Mouse (Mus musculus) left cerebral cortex, postnatal 36 days (tissue): ENCODE results near the gene Srebf1. TPM values are rescaled to one million over a fixed set of nuclear protein-coding genes. Genes with fewer than 3 reads are reported as not detected.

ENCODE experiments used
- DNase-seq, 2 experiments: peaks; one replicate each; pipeline ENCODE4 v3.0.0; 2021 to 2022; ENCODE audit warnings: low spot score in 2 of 2, mixed read lengths in 1 of 2
- intact Hi-C: fragments of 180-260 bp; cut with DNase I; formaldehyde crosslinking; loops from one replicate; pipeline ENCODE4 v1.15.1; 2025
- total RNA-seq, 2 experiments: library from RNA; stranded (reverse); gene quantifications; 2 replicates each; pipeline ENCODE4 v1.2.3; 2021

The Srebf1 gene
- total RNA-seq = 10 to 100 TPM; 48.2 to 63.2 TPM

GRCm38 (mm10) chr11:60222469-60223236, at the start of gene Srebf1:
Gene Srebf1 (minus strand): TSS chr11:60222581.
- intact Hi-C loops = no loop called here

DNA sequence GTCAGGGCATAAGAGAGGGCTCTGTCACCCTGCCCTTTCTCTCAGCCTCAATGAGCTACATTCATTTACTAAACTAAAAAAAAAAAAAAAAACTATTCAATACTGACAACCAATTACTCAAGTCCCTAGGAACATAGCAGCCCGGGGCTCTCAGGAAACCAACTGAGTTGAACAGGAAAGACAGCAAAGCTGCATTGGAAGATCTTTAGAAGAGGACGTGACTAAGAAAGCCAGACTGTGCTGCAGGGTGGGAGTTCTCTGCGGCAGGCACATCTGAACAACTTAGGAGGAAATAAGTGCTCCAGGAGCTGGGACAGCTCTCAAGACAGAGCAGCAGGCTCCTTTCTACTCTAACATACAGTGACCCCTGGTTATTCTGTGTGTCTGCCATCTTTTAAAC, 46.2 kb upstream of the Srebf1 start:
- no peak for DNase-seq
- intact Hi-C loops = no loop called here

More at GRCm38 (mm10) chr11:60222469-60223236, at the start of gene Srebf1:
- DNase-seq = peak; percentile 70 to 74

DNA sequence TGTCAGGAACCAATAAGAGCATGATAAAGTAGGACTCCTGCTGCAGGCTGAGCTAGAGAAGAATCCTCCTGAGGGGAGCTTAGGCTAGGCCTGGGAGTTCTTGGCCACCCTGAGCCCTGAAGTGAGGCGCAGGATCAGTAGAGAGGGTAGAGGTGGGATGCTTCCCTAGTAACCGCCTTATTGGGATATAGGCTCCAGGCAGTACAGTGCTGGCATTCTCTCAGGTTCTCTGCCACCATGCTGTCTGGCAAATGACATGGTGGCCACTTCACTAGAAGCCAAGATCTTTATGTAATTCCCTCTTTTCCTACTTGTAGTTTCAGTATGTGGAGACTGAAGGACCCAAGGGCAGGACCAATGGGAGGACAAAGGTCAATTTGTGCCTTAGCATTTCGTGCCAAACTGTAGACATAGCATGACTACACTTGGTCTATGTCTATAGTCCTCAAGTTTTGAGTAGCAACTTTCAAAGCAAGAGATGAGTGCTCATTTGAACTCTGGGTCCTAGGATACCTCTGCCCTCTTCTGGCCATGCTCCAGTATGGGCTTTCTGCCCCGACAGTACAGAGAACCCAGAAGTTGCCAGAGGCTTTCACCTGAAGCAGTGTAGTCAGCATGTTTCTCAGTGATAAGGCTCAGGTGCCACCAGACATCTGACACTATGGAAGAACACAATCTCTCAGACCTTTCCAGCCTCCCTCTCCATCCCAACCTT, 43.0 kb upstream of the Srebf1 start:
- intact Hi-C loops = no loop called here
- DNase-seq = no peak

GRCm38 (mm10) chr11:60264651-60265050, 42.3 kb upstream of the Srebf1 start:
- no peak for DNase-seq
- intact Hi-C loops = no loop called here

DNA sequence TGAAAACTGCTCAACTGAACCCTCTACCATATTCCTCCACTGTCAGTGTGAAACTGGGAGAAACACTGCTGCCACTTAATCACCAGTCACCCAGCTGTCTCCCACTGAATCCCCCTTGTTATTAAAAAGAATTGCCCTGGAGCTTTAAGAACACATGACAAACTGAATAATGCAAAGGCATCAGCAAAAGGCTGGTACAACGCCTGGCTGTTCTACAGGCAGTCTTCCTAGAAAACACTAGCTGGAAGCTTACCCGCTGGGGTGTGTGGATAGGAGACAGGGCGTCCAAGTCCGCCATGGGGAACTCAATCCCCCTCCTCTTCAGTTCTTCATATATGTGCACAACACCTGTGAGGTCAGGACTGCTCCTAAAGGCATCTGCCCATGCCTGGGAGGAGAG, 40.0 kb upstream of the Srebf1 start:
- DNase-seq = no peak
- intact Hi-C loops = no loop called here

GRCm38 (mm10) chr11:60260743-60261142, 38.4 kb upstream of the Srebf1 start:
- no peak for DNase-seq
- intact Hi-C loops = no loop called here

DNA sequence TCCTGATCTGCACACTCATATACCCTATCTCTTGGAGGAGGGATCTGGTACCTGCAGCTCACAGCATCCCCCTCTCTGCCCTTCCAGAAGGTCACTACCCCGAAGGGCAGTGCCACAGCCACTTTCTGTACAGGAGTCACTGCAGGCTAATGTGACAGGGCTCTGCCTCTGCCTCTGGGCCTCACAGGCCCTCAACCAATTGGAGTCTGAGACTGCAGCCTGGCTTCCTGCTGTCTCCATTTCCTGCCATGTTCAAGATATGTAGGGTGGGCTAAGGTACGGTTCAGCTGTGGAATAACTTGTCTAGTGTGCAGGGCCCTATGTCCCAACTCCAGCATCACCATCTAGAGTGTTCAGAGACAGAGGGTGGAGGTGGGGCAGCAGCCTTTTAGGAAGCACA, 35.3 kb upstream of the Srebf1 start:
- no peak for DNase-seq
- intact Hi-C loops = no loop called here

GRCm38 (mm10) chr11:60256713-60257112, 34.3 kb upstream of the Srebf1 start:
- intact Hi-C loops = no loop called here
- DNase-seq = no peak

GRCm38 (mm10) chr11:60256176-60256681, 33.8 kb upstream of the Srebf1 start:
- intact Hi-C loops = no loop called here
- peak in 1 of 2 experiments; percentile 39 for DNase-seq

- no peak for DNase-seq
- intact Hi-C loops = no loop called here
These were observed 33.3 kb upstream of the Srebf1 start for GRCm38 (mm10) chr11:60255639-60256038.

- intact Hi-C loops = no loop called here
- DNase-seq = no peak
These were observed 32.8 kb upstream of the Srebf1 start for GRCm38 (mm10) chr11:60255181-60255580.

- no peak for DNase-seq
- intact Hi-C loops = loop anchor here (5.0 kb wide), 2 partner anchors 38 to 158 kb away; no protein-coding TSS in a partner anchor
These were observed 31.9 kb upstream of the Srebf1 start for GRCm38 (mm10) chr11:60254308-60254707.

DNA sequence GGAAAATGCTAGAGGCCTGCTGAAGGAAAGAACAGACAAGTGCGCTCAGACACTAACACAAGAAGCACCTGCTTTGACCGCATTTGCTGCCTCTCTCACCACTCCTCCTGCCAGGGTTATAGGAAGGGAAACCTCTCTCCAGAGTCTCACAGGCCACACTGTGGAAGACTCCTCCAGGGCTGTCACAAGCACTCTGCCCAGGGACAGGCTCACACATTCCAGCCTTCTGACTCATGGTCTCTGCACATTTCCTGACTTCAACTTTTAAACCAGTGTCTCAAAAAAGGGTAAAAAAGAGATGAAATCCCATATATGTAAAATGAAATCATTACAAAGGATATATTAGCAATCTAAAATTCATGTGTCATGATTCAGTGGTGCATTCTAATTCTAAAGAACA, 31.2 kb upstream of the Srebf1 start:
- intact Hi-C loops = loop anchor here (5.0 kb wide), 2 partner anchors 39 to 159 kb away; no protein-coding TSS in a partner anchor

GRCm38 (mm10) chr11:60250971-60251643, 28.7 kb upstream of the Srebf1 start:
- DNase-seq = no peak
- intact Hi-C loops = loop anchor here (5.0 kb wide), 2 partner anchors 41 to 161 kb away; no protein-coding TSS in a partner anchor

More for the DNA sequence above, 31.2 kb upstream of the Srebf1 start:
- no peak for DNase-seq

GRCm38 (mm10) chr11:60249885-60250284, 27.5 kb upstream of the Srebf1 start:
- intact Hi-C loops = loop anchor here (5.0 kb wide), 2 partner anchors 42 to 162 kb away; no protein-coding TSS in a partner anchor
- DNase-seq = no peak

DNA sequence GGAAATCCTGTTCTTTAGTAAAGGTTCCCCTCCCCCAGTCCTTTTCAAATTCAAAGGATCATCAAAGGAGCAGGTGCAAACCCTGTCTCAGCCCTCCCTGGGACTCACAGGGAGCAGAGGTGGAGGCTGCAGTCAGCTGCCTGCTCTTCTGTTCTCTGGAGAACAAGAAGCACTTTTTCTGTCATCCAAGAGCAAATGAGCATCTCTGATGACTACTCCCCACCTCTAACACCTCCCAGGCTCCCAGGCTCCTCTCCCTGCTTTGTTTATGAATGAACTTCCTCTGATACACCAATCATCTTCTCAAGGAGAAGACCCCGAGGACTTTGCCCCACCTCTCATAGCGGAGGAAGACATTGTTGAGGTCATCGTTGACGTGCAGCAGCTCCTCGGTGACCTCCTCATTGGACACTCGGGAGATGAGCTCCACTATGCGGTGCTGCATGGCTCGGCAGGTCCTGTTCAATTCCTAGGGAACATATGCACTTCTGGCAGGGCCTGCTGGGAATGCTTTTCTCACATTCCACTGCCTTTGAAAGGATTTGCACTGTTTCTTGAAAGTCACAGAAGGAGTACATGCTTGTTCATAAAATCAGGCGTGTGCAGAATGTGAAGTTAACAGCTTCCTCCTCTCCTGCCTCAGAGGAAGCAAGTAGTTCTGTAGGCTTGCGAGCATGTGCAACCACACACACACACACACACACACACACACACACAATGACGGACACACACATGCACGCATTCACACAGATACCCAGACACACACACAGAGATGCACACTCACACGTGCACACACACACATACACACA, 26.4 kb upstream of the Srebf1 start:
- intact Hi-C loops = no loop called here
- no peak for DNase-seq

GRCm38 (mm10) chr11:60247753-60248550, 25.6 kb upstream of the Srebf1 start:
- DNase-seq = no peak
- intact Hi-C loops = no loop called here

DNA sequence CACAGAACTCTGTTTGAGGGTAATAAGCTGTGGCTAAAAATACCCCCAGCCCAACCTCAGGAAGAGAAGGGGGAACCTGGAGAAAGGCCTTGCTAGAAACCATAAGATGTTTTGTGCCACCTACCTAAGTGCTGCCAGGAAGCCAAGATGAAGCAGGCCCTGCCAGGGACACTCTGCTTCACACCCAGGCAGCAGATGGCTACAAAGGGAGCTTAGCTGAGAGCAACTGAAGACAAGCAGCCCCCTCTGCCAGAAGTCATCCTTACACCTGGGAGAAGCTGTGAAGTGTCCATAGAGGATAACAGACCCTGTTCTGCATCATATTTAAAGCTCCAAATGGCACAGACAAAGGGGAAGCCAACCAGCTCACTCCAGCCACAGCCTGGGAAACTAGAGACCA, 23.7 kb upstream of the Srebf1 start:
- intact Hi-C loops = no loop called here

More for the DNA sequence above, 23.7 kb upstream of the Srebf1 start:
- DNase-seq = no peak
